Mouse (Mus musculus) kidney, embryonic 16.5 days (tissue): Measurements from ENCODE around the gene Spc24. TPM values are rescaled to one million over a fixed set of nuclear protein-coding genes. Genes with fewer than 3 reads are reported as not detected.

Experiments used
- microRNA-seq: library from miRNA; unstranded; fragments of <30 nt; microRNA quantifications from one replicate; pipeline ENCODE4, GENCODE M21; 2016
- polyA plus RNA-seq: library from polyadenylated mRNA; unstranded; fragments of >200 nt; fragmentation: Nextera tagmentation; extraction: Ambion mirVana; gene quantifications from 2 replicates; pipeline ENCODE4 v1.2.1, GENCODE M21; 2015

Gene Spc24
- polyA plus RNA-seq, 1 experiment from 2014 or later = 120 TPM

Small RNAs within 50 kb of the gene (microRNA-seq; reads per million reads assigned to microRNA genes)
- gene Mir7083 = 4.7 reads per million, percentile 21 among the genes with 10 or more reads in this experiment

Other genes with a start within 250 kb of the Spc24 start
- gene AB124611, start 234.1 kb downstream of the Spc24 start, polyA plus RNA-seq = 3.5 and 4.5 TPM in 2 replicates
- 27.1 and 32.1 TPM in 2 replicates for gene Carm1, start 213.4 kb downstream of the Spc24 start, polyA plus RNA-seq
- 29.3 and 30.7 TPM in 2 replicates for gene Timm29, start 167.6 kb downstream of the Spc24 start, polyA plus RNA-seq
- 40.1 and 43.8 TPM in 2 replicates for gene Yipf2, start 167.5 kb downstream of the Spc24 start, polyA plus RNA-seq
- 91.2 and 104 TPM in 2 replicates for gene Smarca4, start 144.1 kb downstream of the Spc24 start, polyA plus RNA-seq
- 30.6 and 33.2 TPM in 2 replicates for gene Ldlr, start 36.8 kb downstream of the Spc24 start, polyA plus RNA-seq
- gene Kank2, start 38.4 kb upstream of the Spc24 start, polyA plus RNA-seq = 18.7 and 19.7 TPM in 2 replicates
- gene Angptl8, start 75.2 kb upstream of the Spc24 start, polyA plus RNA-seq = 5.4 and 6.0 TPM in 2 replicates
- gene Dock6, start 92.3 kb upstream of the Spc24 start, polyA plus RNA-seq = 46.8 and 47.1 TPM in 2 replicates
- gene Rab3d, start 157.9 kb upstream of the Spc24 start, polyA plus RNA-seq = 14.2 and 14.4 TPM in 2 replicates
- 5.4 and 6.0 TPM in 2 replicates for gene Ccdc159, start 167.2 kb upstream of the Spc24 start, polyA plus RNA-seq
- gene Tmem205, start 167.3 kb upstream of the Spc24 start, polyA plus RNA-seq = 70.3 and 75.4 TPM in 2 replicates
- gene Plppr2, start 176.7 kb upstream of the Spc24 start, polyA plus RNA-seq = 10.4 and 10.7 TPM in 2 replicates
- 9.0 TPM in 2 replicates for gene Swsap1, start 195.5 kb upstream of the Spc24 start, polyA plus RNA-seq
- 11.8 and 15.7 TPM in 2 replicates for gene Epor, start 203.2 kb upstream of the Spc24 start, polyA plus RNA-seq
- gene Rgl3, start 229.1 kb upstream of the Spc24 start, polyA plus RNA-seq = 33.9 and 34.2 TPM in 2 replicates
- gene Ccdc151, start 242.3 kb upstream of the Spc24 start, polyA plus RNA-seq = 1.9 TPM in 2 replicates
- 157 and 161 TPM in 2 replicates for gene Prkcsh, start 242.5 kb upstream of the Spc24 start, polyA plus RNA-seq